Mouse (Mus musculus) kidney, embryonic 16.5 days (tissue): ENCODE results near the gene Cdc42ep1. TPM values are rescaled to one million over a fixed set of nuclear protein-coding genes. Genes with fewer than 3 reads are reported as not detected.

ENCODE experiments used
- ATAC-seq: fragments of 200-750 bp; cut with Nextera tagmentation; 2 replicates; pipeline ENCODE4 v1.8.0; 2017; ENCODE audit warnings: moderate TSS enrichment; ENCODE audit not compliant: low FRiP score, low TSS enrichment
- H3K27ac ChIP-seq: fragments of 300-500 bp; sonication (generic); 2 replicates; pipeline ENCODE4 v1.5.1; 2014; ENCODE audit warnings: low read length
- H3K27me3 ChIP-seq: fragments of 300-500 bp; sonication (generic); 2 replicates; pipeline ENCODE4 v1.6.1; 2014; ENCODE audit warnings: low read length, control low read depth, mixed read lengths; ENCODE audit not compliant: insufficient read depth
- H3K36me3 ChIP-seq: fragments of 300-500 bp; sonication (generic); 2 replicates; pipeline ENCODE4 v1.6.1; 2014; ENCODE audit warnings: low read length, control low read depth, mixed read lengths; ENCODE audit not compliant: insufficient read depth
- H3K4me1 ChIP-seq: fragments of 300-500 bp; sonication (generic); 2 replicates; pipeline ENCODE4 v1.6.1; 2014; ENCODE audit warnings: low read length, control low read depth, mixed read lengths; ENCODE audit not compliant: insufficient read depth
- H3K4me2 ChIP-seq: fragments of 300-500 bp; sonication (generic); replicated peaks from 2 replicates; pipeline ENCODE4 v1.6.1; 2014; ENCODE audit warnings: low read depth, low read length
- H3K4me3 ChIP-seq: fragments of 300-500 bp; sonication (generic); 2 replicates; pipeline ENCODE4 v1.5.1; 2014; ENCODE audit warnings: mild to moderate bottlenecking, low read length
- H3K9ac ChIP-seq: fragments of 300-500 bp; sonication (generic); replicated peaks from 2 replicates; pipeline ENCODE4 v1.6.1; 2014; ENCODE audit warnings: low read length
- H3K9me3 ChIP-seq: fragments of 300-500 bp; sonication (generic); 2 replicates; pipeline ENCODE4 v1.6.1; 2016; ENCODE audit warnings: low read length, control low read depth
- WGBS: fragments of 180-500 bp; shearing (Covaris S2); extraction: QIAGEN DNeasy Blood & Tissue Kit; methylation state at CpG from one replicate; pipeline ENCODE4 v1.1.7; 2014; 5-methylcytosine and 5-hydroxymethylcytosine counted together
- polyA plus RNA-seq: library from polyadenylated mRNA; unstranded; fragments of >200 nt; fragmentation: Nextera tagmentation; extraction: Ambion mirVana; gene quantifications from 2 replicates; pipeline ENCODE4 v1.2.1, GENCODE M21; 2015

Cdc42ep1 gene
- polyA plus RNA-seq: 58.5 and 59.7 TPM in 2 replicates

- Histone ChIP-seq H3K36me3 (peaks cover 4% of the 10 kb centered on the region; the same call in 1 of the 2 replicates), H3K9ac (peak within 1 kb of the TSS; percentile 94), H3K27ac (peak within 1 kb of the TSS; percentile 96), H3K4me1 (peaks cover 55% of the 10 kb centered on the region), H3K4me3 (peak within 1 kb of the TSS; percentile 71), H3K4me2 (peak within 1 kb of the TSS; percentile 78), H3K9me3 (no peaks in the 10 kb centered on the region), H3K27me3 (peaks cover 5% of the 10 kb centered on the region; the same call in 1 of the 2 replicates)
- WGBS: under 1% methylated on average over 67 of the region's 86 CpGs
- ATAC-seq: peak; percentile 79
These were observed at the start of gene Cdc42ep1 for GRCm38 (mm10) chr15:78842371-78843163. Cdc42ep1 (plus strand) TSS chr15:78842624.

GRCm38 (mm10) chr15:78796196-78797059 lies 46.0 kb upstream of the Cdc42ep1 start:
- Histone ChIP-seq H3K9me3 (no peaks in the 10 kb centered on the region), H3K4me3 (no peak overlapping the region), H3K4me1 (peaks cover 35% of the 10 kb centered on the region), H3K27me3 (peaks cover 18% of the 10 kb centered on the region), H3K27ac (peak overlapping the region; percentile 52), H3K9ac (0 out of 2 replicates have a peak overlapping the region, but pooled peaks have one; percentile 27), H3K4me2 (no peak overlapping the region), H3K36me3 (peaks cover 4% of the 10 kb centered on the region; the same call in 1 of the 2 replicates)
- peak; percentile 86 for ATAC-seq
- WGBS: 10% methylated on average over 25 of the region's 25 CpGs

GRCm38 (mm10) chr15:78797060-78797329 lies 45.4 kb upstream of the Cdc42ep1 start:
- no peak for ATAC-seq

GRCm38 (mm10) chr15:78799029-78799428 lies 43.4 kb upstream of the Cdc42ep1 start:
- Histone ChIP-seq H3K4me2 (no peak overlapping the region), H3K27me3 (peaks cover 21% of the 10 kb centered on the region)

More at GRCm38 (mm10) chr15:78797060-78797329, 45.4 kb upstream of the Cdc42ep1 start:
- Histone ChIP-seq H3K9ac (no peak overlapping the region), H3K4me1 (peaks cover 38% of the 10 kb centered on the region), H3K4me3 (no peak overlapping the region), H3K36me3 (peaks cover 4% of the 10 kb centered on the region; the same call in 1 of the 2 replicates), H3K27ac (peak overlapping the region; percentile 69; the same call in 1 of the 2 replicates), H3K4me2 (no peak overlapping the region; the same call in 1 of the 2 replicates), H3K9me3 (no peaks in the 10 kb centered on the region), H3K27me3 (peaks cover 21% of the 10 kb centered on the region)
- WGBS: 29% methylated on average over 8 of the region's 8 CpGs

GRCm38 (mm10) chr15:78801571-78801970 lies 40.9 kb upstream of the Cdc42ep1 start:
- 53% methylated on average over 9 of the region's 9 CpGs for WGBS
- H3K9me3 ChIP-seq: no peaks in the 10 kb centered on the region
- peaks cover 63% of the 10 kb centered on the region for H3K4me1 ChIP-seq
- H3K36me3 ChIP-seq: no peaks in the 10 kb centered on the region
- H3K9ac ChIP-seq: peak overlapping the region; percentile 83; the same call in 1 of the 2 replicates
- H3K27ac ChIP-seq: no peak overlapping the region; the same call in 1 of the 2 replicates
- no peak for ATAC-seq
- H3K27me3 ChIP-seq: peaks cover 21% of the 10 kb centered on the region
- peak overlapping the region; percentile 76 for H3K4me3 ChIP-seq
- H3K4me2 ChIP-seq: peak overlapping the region; percentile 95

More at GRCm38 (mm10) chr15:78799029-78799428, 43.4 kb upstream of the Cdc42ep1 start:
- 56% methylated on average over 19 of the region's 21 CpGs for WGBS
- Histone ChIP-seq H3K36me3 (no peaks in the 10 kb centered on the region), H3K27ac (no peak overlapping the region), H3K9ac (no peak overlapping the region), H3K4me3 (no peak overlapping the region), H3K4me1 (peaks cover 53% of the 10 kb centered on the region), H3K9me3 (no peaks in the 10 kb centered on the region)
- no peak for ATAC-seq

- WGBS: 2% methylated on average over 65 of the region's 67 CpGs
- H3K4me3 ChIP-seq: peak overlapping the region; percentile 76
- peak overlapping the region; percentile 83 for H3K9ac ChIP-seq
- no peaks in the 10 kb centered on the region for H3K9me3 ChIP-seq
- 0 out of 2 replicates have a peak, but pooled peaks have one; percentile 5 for ATAC-seq
- H3K27ac ChIP-seq: peak overlapping the region; percentile 90
- H3K36me3 ChIP-seq: no peaks in the 10 kb centered on the region
- peak overlapping the region; percentile 95 for H3K4me2 ChIP-seq
- H3K4me1 ChIP-seq: peaks cover 61% of the 10 kb centered on the region
- peaks cover 21% of the 10 kb centered on the region for H3K27me3 ChIP-seq
These were observed 40.3 kb upstream of the Cdc42ep1 start for GRCm38 (mm10) chr15:78801971-78802741.

GRCm38 (mm10) chr15:78802776-78803391 lies 39.5 kb upstream of the Cdc42ep1 start, which contains the start of gene Card10:
Card10 (minus strand) TSS chr15:78803042.
- peak within 1 kb of the TSS; percentile 76 for H3K4me3 ChIP-seq
- under 1% methylated on average over 67 of the region's 70 CpGs for WGBS
- peak within 1 kb of the TSS; percentile 83 for H3K9ac ChIP-seq
- peak; percentile 70 for ATAC-seq
- H3K4me1 ChIP-seq: peaks cover 61% of the 10 kb centered on the region
- H3K36me3 ChIP-seq: no peaks in the 10 kb centered on the region
- H3K27ac ChIP-seq: peak within 1 kb of the TSS; percentile 90
- H3K9me3 ChIP-seq: no peaks in the 10 kb centered on the region
- peak within 1 kb of the TSS; percentile 95 for H3K4me2 ChIP-seq
- peaks cover 21% of the 10 kb centered on the region for H3K27me3 ChIP-seq

GRCm38 (mm10) chr15:78803499-78803900 lies 38.9 kb upstream of the Cdc42ep1 start:
- peaks cover 15% of the 10 kb centered on the region for H3K27me3 ChIP-seq
- peak overlapping the region; percentile 76; the same call in 1 of the 2 replicates for H3K4me3 ChIP-seq
- no peaks in the 10 kb centered on the region for H3K36me3 ChIP-seq
- peak overlapping the region; percentile 90 for H3K27ac ChIP-seq
- 4% methylated on average over 8 of the region's 8 CpGs for WGBS
- peak overlapping the region; percentile 95 for H3K4me2 ChIP-seq
- ATAC-seq: peak; percentile 32
- H3K9ac ChIP-seq: peak overlapping the region; percentile 83; the same call in 1 of the 2 replicates
- H3K9me3 ChIP-seq: no peaks in the 10 kb centered on the region
- H3K4me1 ChIP-seq: peaks cover 61% of the 10 kb centered on the region
